Mouse (Mus musculus) stomach, embryonic 14.5 days (tissue): ENCODE results near the gene Tll1. TPM values are rescaled to one million over a fixed set of nuclear protein-coding genes. Genes with fewer than 3 reads are reported as not detected.

ENCODE experiments used
- ATAC-seq: fragments of 200-750 bp; cut with Nextera tagmentation; 2 replicates; pipeline ENCODE4 v1.8.0; 2017; ENCODE audit warnings: low read depth, moderate TSS enrichment; ENCODE audit not compliant: insufficient number of reproducible peaks, insufficient read depth, low FRiP score
- H3K27ac ChIP-seq: fragments of 300-500 bp; sonication (generic); 2 replicates; pipeline ENCODE4 v1.5.1; 2014; ENCODE audit warnings: mild to moderate bottlenecking, low read length, moderate library complexity, mixed read lengths
- H3K27me3 ChIP-seq: fragments of 300-500 bp; sonication (generic); 2 replicates; pipeline ENCODE4 v1.6.1; 2014; ENCODE audit warnings: low read length, control low read depth, mixed read lengths; ENCODE audit not compliant: control insufficient read depth, insufficient read depth
- H3K36me3 ChIP-seq: fragments of 300-500 bp; sonication (generic); 2 replicates; pipeline ENCODE4 v1.6.1; 2014; ENCODE audit warnings: mild to moderate bottlenecking, control low read depth, low read length, moderate library complexity, mixed read lengths; ENCODE audit not compliant: control insufficient read depth, insufficient read depth
- H3K4me1 ChIP-seq: fragments of 300-500 bp; sonication (generic); 2 replicates; pipeline ENCODE4 v1.6.1; 2014; ENCODE audit warnings: low read length, control low read depth, mixed read lengths; ENCODE audit not compliant: control insufficient read depth, insufficient read depth
- H3K4me2 ChIP-seq: fragments of 300-500 bp; sonication (generic); replicated peaks from 2 replicates; pipeline ENCODE4 v1.6.1; 2014; ENCODE audit warnings: low read depth, low read length, control low read depth
- H3K4me3 ChIP-seq: fragments of 300-500 bp; sonication (generic); 2 replicates; pipeline ENCODE4 v1.5.1; 2014; ENCODE audit warnings: low read depth, low read length, control low read depth
- H3K9ac ChIP-seq: fragments of 300-500 bp; sonication (generic); replicated peaks from 2 replicates; pipeline ENCODE4 v1.6.1; 2014; ENCODE audit warnings: low read depth, mild to moderate bottlenecking, control low read depth, low read length, moderate library complexity, mixed read lengths
- H3K9me3 ChIP-seq: fragments of 300-500 bp; sonication (generic); 2 replicates; pipeline ENCODE4 v1.6.1; 2016; ENCODE audit warnings: low read depth, low read length, control low read depth; ENCODE audit not compliant: control insufficient read depth
- WGBS: fragments of 180-500 bp; shearing (Covaris S2); extraction: QIAGEN DNeasy Blood & Tissue Kit; methylation state at CpG from one replicate; pipeline ENCODE4 v1.1.7; 2014; 5-methylcytosine and 5-hydroxymethylcytosine counted together
- polyA plus RNA-seq: library from polyadenylated mRNA; unstranded; fragments of >200 nt; fragmentation: Nextera tagmentation; extraction: Ambion mirVana; gene quantifications from 2 replicates; pipeline ENCODE4 v1.2.1, GENCODE M21; 2014

Tll1 gene
- polyA plus RNA-seq, 1 experiment from 2014 or later = 3.0 TPM

DNA sequence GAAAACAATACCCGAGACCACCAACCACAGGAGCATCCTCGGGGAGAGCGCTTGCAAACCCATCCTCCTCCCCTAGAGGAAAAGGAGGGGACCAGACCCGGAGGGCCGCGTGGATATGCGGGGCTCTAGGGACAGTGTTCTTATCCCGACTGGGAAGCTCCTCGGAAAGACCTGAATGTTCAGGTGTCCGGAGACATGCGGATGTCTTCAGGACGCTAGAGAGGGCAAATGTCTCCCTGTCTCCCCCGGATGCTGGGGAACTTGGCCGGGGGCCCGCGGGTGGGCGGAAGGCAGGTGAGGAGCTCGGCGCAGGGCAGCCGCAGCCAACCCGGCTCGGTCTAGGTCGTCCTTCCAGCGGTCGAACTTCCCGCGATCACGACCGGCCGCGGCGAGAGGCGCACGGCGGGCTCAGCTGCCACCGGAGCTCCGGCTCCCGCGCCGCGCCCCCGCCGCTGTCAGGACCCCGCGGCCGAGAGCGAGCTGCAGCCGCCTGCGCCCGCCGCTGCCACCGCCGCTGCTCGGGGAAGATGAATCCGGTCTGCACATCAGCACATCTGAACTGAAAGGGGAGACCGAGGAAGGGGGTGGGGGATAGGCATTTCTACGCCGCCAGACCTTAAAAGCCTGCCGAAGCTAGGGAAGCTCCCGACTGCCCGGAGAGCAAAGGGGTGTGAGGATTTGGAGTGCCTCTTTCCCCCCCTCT is 599 bp downstream of the Tll1 start:
- peak overlapping the region; percentile 57 for H3K4me3 ChIP-seq
- H3K27ac ChIP-seq = no peak overlapping the region
- H3K9me3 ChIP-seq = no peaks in the 10 kb centered on the region
- H3K9ac ChIP-seq = peak overlapping the region; percentile 38; the same call in 1 of the 2 replicates
- H3K4me1 ChIP-seq = peaks cover 4% of the 10 kb centered on the region; the same call in 1 of the 2 replicates
- peak overlapping the region; percentile 98 for H3K4me2 ChIP-seq
- under 1% methylated on average over 59 of the region's 61 CpGs for WGBS
- no peaks in the 10 kb centered on the region for H3K27me3 ChIP-seq
- no peaks in the 10 kb centered on the region for H3K36me3 ChIP-seq
- ATAC-seq = peak; percentile 56

GRCm38 (mm10) chr8:64204801-64205311 is 1.2 kb downstream of the Tll1 start:
- under 1% methylated on average over 19 of the region's 19 CpGs for WGBS
- Histone ChIP-seq H3K9me3 (no peaks in the 10 kb centered on the region), H3K36me3 (no peaks in the 10 kb centered on the region), H3K27ac (no peak overlapping the region), H3K4me2 (peak overlapping the region; percentile 98), H3K4me1 (peaks cover 4% of the 10 kb centered on the region; the same call in 1 of the 2 replicates), H3K9ac (no peak overlapping the region; the same call in 1 of the 2 replicates), H3K27me3 (no peaks in the 10 kb centered on the region), H3K4me3 (peak overlapping the region; percentile 57)
- ATAC-seq = 0 out of 2 replicates have a peak, but pooled peaks have one; percentile 29

DNA sequence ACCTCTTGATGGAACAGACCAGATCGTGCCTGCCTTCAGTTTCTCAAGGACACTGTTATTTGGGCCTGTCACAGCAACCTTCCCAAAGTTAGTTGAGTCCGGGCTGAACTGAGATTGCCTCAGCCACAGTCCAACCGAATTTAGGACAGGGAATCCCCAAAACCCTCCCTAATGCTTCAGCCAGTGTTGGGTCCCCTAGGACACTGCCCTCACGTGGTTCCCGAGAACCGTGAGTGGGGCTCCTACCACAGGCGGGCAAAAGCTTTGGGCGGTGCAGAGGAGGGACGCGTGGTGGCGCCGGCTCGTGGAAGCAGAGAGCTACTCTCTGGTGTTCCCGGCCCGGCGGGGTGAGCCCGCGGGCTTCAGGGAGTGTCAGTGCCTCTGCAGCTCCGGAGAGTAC is 1.9 kb downstream of the Tll1 start:
- 2% methylated on average over 19 of the region's 19 CpGs for WGBS
- Histone ChIP-seq H3K4me2 (peak overlapping the region; percentile 98), H3K36me3 (no peaks in the 10 kb centered on the region), H3K9ac (no peak overlapping the region), H3K27me3 (no peaks in the 10 kb centered on the region), H3K4me1 (peaks cover 4% of the 10 kb centered on the region; the same call in 1 of the 2 replicates), H3K4me3 (peak overlapping the region; percentile 57), H3K9me3 (no peaks in the 10 kb centered on the region), H3K27ac (no peak overlapping the region)
- peak; percentile 75; the same call in 1 of the 2 replicates for ATAC-seq

- Histone ChIP-seq H3K36me3 (no peaks in the 10 kb centered on the region), H3K9me3 (no peaks in the 10 kb centered on the region), H3K27me3 (no peaks in the 10 kb centered on the region), H3K9ac (no peak overlapping the region), H3K4me2 (no peak overlapping the region), H3K4me1 (no peaks in the 10 kb centered on the region), H3K4me3 (no peak overlapping the region), H3K27ac (no peak overlapping the region)
- 76% methylated on average over 2 of the region's 2 CpGs for WGBS
- ATAC-seq = no peak
Measured at GRCm38 (mm10) chr8:64198326-64198725, 7.7 kb downstream of the Tll1 start.

GRCm38 (mm10) chr8:64193421-64193820 is 12.7 kb downstream of the Tll1 start:
- no peaks in the 10 kb centered on the region for H3K4me1 ChIP-seq
- H3K4me2 ChIP-seq = no peak overlapping the region
- no peaks in the 10 kb centered on the region for H3K9me3 ChIP-seq
- H3K4me3 ChIP-seq = no peak overlapping the region
- no peak overlapping the region for H3K9ac ChIP-seq
- H3K36me3 ChIP-seq = no peaks in the 10 kb centered on the region
- H3K27ac ChIP-seq = no peak overlapping the region
- ATAC-seq = no peak
- H3K27me3 ChIP-seq = no peaks in the 10 kb centered on the region
- 61% methylated on average over 2 of the region's 2 CpGs for WGBS

DNA sequence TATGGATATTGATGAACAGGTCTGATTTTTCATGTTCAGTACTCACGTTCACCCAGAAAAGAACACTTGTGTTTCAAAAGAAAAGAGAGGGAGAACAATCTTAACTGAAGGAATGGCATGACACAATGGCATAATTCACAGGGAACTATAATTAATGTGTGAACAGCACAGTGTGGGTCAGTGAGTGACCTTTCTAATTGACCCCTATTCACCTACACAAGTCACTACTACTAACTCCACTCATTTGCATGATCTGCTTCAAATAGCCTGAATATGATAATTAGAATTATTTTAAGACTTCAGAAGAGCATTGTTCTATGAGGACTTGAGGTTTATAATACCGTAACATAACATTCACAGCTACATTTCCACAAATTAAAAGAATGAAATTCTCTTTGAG is 18.2 kb downstream of the Tll1 start:
- no peaks in the 10 kb centered on the region for H3K4me1 ChIP-seq
- H3K27me3 ChIP-seq = no peaks in the 10 kb centered on the region
- H3K36me3 ChIP-seq = no peaks in the 10 kb centered on the region
- H3K9me3 ChIP-seq = no peaks in the 10 kb centered on the region
- no peak overlapping the region for H3K9ac ChIP-seq
- 81% methylated on average over 2 of the region's 2 CpGs for WGBS
- H3K27ac ChIP-seq = no peak overlapping the region
- H3K4me3 ChIP-seq = no peak overlapping the region
- no peak overlapping the region for H3K4me2 ChIP-seq
- ATAC-seq = no peak

DNA sequence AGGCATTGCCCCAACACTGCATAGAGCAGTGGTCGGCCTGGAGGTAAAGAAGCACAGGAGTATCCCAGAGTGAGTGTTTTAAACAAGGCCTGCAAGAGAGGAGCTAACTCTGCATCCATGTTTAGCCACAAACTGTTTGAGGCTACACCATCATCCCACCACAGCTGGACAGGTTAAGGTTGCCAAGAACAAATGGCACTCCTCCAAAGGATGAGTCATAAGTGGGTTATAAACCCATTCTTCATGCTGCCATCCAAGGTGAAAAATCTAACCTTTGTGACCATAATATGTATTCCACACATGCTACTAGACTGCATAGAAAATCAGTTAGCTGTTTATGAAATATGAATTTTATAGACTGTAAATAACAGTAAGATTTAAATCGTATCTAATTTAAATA is 29.1 kb downstream of the Tll1 start:
- H3K36me3 ChIP-seq = no peaks in the 10 kb centered on the region
- H3K27ac ChIP-seq = no peak overlapping the region
- 77% methylated on average over 2 of the region's 2 CpGs for WGBS
- no peak overlapping the region for H3K4me2 ChIP-seq
- H3K9me3 ChIP-seq = no peaks in the 10 kb centered on the region
- no peak overlapping the region for H3K9ac ChIP-seq
- H3K4me1 ChIP-seq = no peaks in the 10 kb centered on the region
- no peak for ATAC-seq
- no peaks in the 10 kb centered on the region for H3K27me3 ChIP-seq
- H3K4me3 ChIP-seq = no peak overlapping the region

GRCm38 (mm10) chr8:64174916-64175315 is 31.2 kb downstream of the Tll1 start:
- 69% methylated on average over 3 of the region's 3 CpGs for WGBS
- H3K27me3 ChIP-seq = no peaks in the 10 kb centered on the region
- H3K4me1 ChIP-seq = no peaks in the 10 kb centered on the region
- H3K4me3 ChIP-seq = no peak overlapping the region
- H3K4me2 ChIP-seq = no peak overlapping the region
- H3K9ac ChIP-seq = no peak overlapping the region
- no peaks in the 10 kb centered on the region for H3K36me3 ChIP-seq
- no peaks in the 10 kb centered on the region for H3K9me3 ChIP-seq
- no peak overlapping the region for H3K27ac ChIP-seq
- ATAC-seq = no peak
